Mouse (Mus musculus): Measurements from ENCODE around the gene Actl6a. TPM values are rescaled to one million over a fixed set of nuclear protein-coding genes. Genes with fewer than 3 reads are reported as not detected.

Gene Actl6a
- polyA plus RNA-seq, 1 experiment, result 9.8 TPM

- peaks cover 17% of the 10 kb centered on the region for H3K4me1 ChIP-seq
- H3K9me3 ChIP-seq, result no peaks in the 10 kb centered on the region
- TF ChIP-seq GATA1 (IDR thresholded peaks at IDR 0.05; ENCODE audit: borderline replicate concordance, low read length) (no peak), FLI1 (IDR thresholded peaks at IDR 0.05; ENCODE audit: low read length) (no peak)
- H3K4me3 ChIP-seq (replicated peaks), result no peak overlapping the region
- H3K27me3 ChIP-seq (replicated peaks), result no peaks in the 10 kb centered on the region
- H3K36me3 ChIP-seq (replicated peaks; ENCODE audit: low read length), result no peaks in the 10 kb centered on the region
Measured at GRCm38 (mm10) chr3:32669211-32669610, 36.9 kb upstream of the Actl6a start.

- peaks cover 17% of the 10 kb centered on the region for H3K4me1 ChIP-seq
- H3K4me3 ChIP-seq (replicated peaks), result no peak overlapping the region
- no peaks in the 10 kb centered on the region for H3K27me3 ChIP-seq (replicated peaks)
- no peaks in the 10 kb centered on the region for H3K9me3 ChIP-seq
- H3K36me3 ChIP-seq (replicated peaks; ENCODE audit: low read length), result no peaks in the 10 kb centered on the region
- TF ChIP-seq GATA1 (IDR thresholded peaks at IDR 0.05; ENCODE audit: borderline replicate concordance, low read length), result no peak
- TF ChIP-seq FLI1 (IDR thresholded peaks at IDR 0.05; ENCODE audit: low read length), result no peak
Measured at GRCm38 (mm10) chr3:32670196-32670595, 35.9 kb upstream of the Actl6a start.

GRCm38 (mm10) chr3:32673151-32673550 is 32.9 kb upstream of the Actl6a start:
- Histone ChIP-seq H3K27me3 (replicated peaks) (peaks cover 6% of the 10 kb centered on the region), H3K4me1 (peaks cover 30% of the 10 kb centered on the region), H3K9me3 (no peaks in the 10 kb centered on the region), H3K4me3 (replicated peaks) (no peak overlapping the region), H3K36me3 (replicated peaks; ENCODE audit: low read length) (no peaks in the 10 kb centered on the region)
- TF ChIP-seq FLI1 (IDR thresholded peaks at IDR 0.05; ENCODE audit: low read length) (no peak), GATA1 (IDR thresholded peaks at IDR 0.05; ENCODE audit: borderline replicate concordance, low read length) (no peak)

- Histone ChIP-seq H3K36me3 (replicated peaks; ENCODE audit: low read length) (no peaks in the 10 kb centered on the region), H3K27me3 (replicated peaks) (peaks cover 7% of the 10 kb centered on the region), H3K4me3 (replicated peaks) (no peak overlapping the region), H3K9me3 (no peaks in the 10 kb centered on the region), H3K4me1 (peaks cover 12% of the 10 kb centered on the region)
- TF ChIP-seq GATA1 (IDR thresholded peaks at IDR 0.05; ENCODE audit: borderline replicate concordance, low read length) (no peak; the same call in 2 of the 3 replicates), FLI1 (IDR thresholded peaks at IDR 0.05; ENCODE audit: low read length) (no peak)
Measured at GRCm38 (mm10) chr3:32676393-32676792, 29.7 kb upstream of the Actl6a start.

GRCm38 (mm10) chr3:32682910-32683531 is 23.1 kb upstream of the Actl6a start:
- peaks cover 10% of the 10 kb centered on the region for H3K27me3 ChIP-seq (replicated peaks)
- no peak for TF ChIP-seq GATA1 (IDR thresholded peaks at IDR 0.05; ENCODE audit: borderline replicate concordance, low read length)
- no peak for TF ChIP-seq FLI1 (IDR thresholded peaks at IDR 0.05; ENCODE audit: low read length)
- no peaks in the 10 kb centered on the region for H3K36me3 ChIP-seq (replicated peaks; ENCODE audit: low read length)
- peak overlapping the region; percentile 6 for H3K4me3 ChIP-seq (replicated peaks)
- no peaks in the 10 kb centered on the region for H3K9me3 ChIP-seq
- peaks cover 4% of the 10 kb centered on the region; the same call in 1 of the 2 replicates for H3K4me1 ChIP-seq

- Histone ChIP-seq H3K4me3 (replicated peaks) (no peak overlapping the region), H3K36me3 (replicated peaks; ENCODE audit: low read length) (no peaks in the 10 kb centered on the region), H3K4me1 (peaks cover 6% of the 10 kb centered on the region; the same call in 1 of the 2 replicates), H3K9me3 (no peaks in the 10 kb centered on the region), H3K27me3 (replicated peaks) (peaks cover 10% of the 10 kb centered on the region)
- TF ChIP-seq FLI1 (IDR thresholded peaks at IDR 0.05; ENCODE audit: low read length) (no peak), GATA1 (IDR thresholded peaks at IDR 0.05; ENCODE audit: borderline replicate concordance, low read length) (no peak)
Measured at GRCm38 (mm10) chr3:32684631-32685030, 21.5 kb upstream of the Actl6a start.

GRCm38 (mm10) chr3:32686537-32686936 is 19.6 kb upstream of the Actl6a start:
- no peaks in the 10 kb centered on the region for H3K36me3 ChIP-seq (replicated peaks; ENCODE audit: low read length)
- TF ChIP-seq FLI1 (IDR thresholded peaks at IDR 0.05; ENCODE audit: low read length), result no peak
- no peak for TF ChIP-seq GATA1 (IDR thresholded peaks at IDR 0.05; ENCODE audit: borderline replicate concordance, low read length)
- peaks cover 8% of the 10 kb centered on the region for H3K27me3 ChIP-seq (replicated peaks)
- peaks cover 16% of the 10 kb centered on the region; the same call in 1 of the 2 replicates for H3K4me1 ChIP-seq
- H3K4me3 ChIP-seq (replicated peaks), result no peak overlapping the region
- no peaks in the 10 kb centered on the region for H3K9me3 ChIP-seq

- Histone ChIP-seq H3K4me3 (replicated peaks) (no peak overlapping the region), H3K9me3 (no peaks in the 10 kb centered on the region), H3K27me3 (replicated peaks) (peaks cover 7% of the 10 kb centered on the region), H3K4me1 (peaks cover 16% of the 10 kb centered on the region; the same call in 1 of the 2 replicates), H3K36me3 (replicated peaks; ENCODE audit: low read length) (no peaks in the 10 kb centered on the region)
- TF ChIP-seq FLI1 (IDR thresholded peaks at IDR 0.05; ENCODE audit: low read length) (no peak), GATA1 (IDR thresholded peaks at IDR 0.05; ENCODE audit: borderline replicate concordance, low read length) (no peak)
Measured at GRCm38 (mm10) chr3:32687156-32687555, 18.9 kb upstream of the Actl6a start.

- TF ChIP-seq FLI1 (IDR thresholded peaks at IDR 0.05; ENCODE audit: low read length) (no peak), GATA1 (IDR thresholded peaks at IDR 0.05; ENCODE audit: borderline replicate concordance, low read length) (no peak)
- peaks cover 26% of the 10 kb centered on the region for H3K4me1 ChIP-seq
- no peak overlapping the region for H3K4me3 ChIP-seq (replicated peaks)
- H3K9me3 ChIP-seq, result no peaks in the 10 kb centered on the region
- H3K36me3 ChIP-seq (replicated peaks; ENCODE audit: low read length), result no peaks in the 10 kb centered on the region
- peaks cover 5% of the 10 kb centered on the region for H3K27me3 ChIP-seq (replicated peaks)
Measured at GRCm38 (mm10) chr3:32689567-32689999, 16.5 kb upstream of the Actl6a start.

- Histone ChIP-seq H3K36me3 (replicated peaks; ENCODE audit: low read length) (no peaks in the 10 kb centered on the region), H3K4me1 (peaks cover 30% of the 10 kb centered on the region), H3K4me3 (replicated peaks) (no peak overlapping the region), H3K27me3 (replicated peaks) (peaks cover 5% of the 10 kb centered on the region), H3K9me3 (no peaks in the 10 kb centered on the region)
- TF ChIP-seq FLI1 (IDR thresholded peaks at IDR 0.05; ENCODE audit: low read length) (no peak), GATA1 (IDR thresholded peaks at IDR 0.05; ENCODE audit: borderline replicate concordance, low read length) (no peak)
Measured at GRCm38 (mm10) chr3:32690008-32690407, 16.1 kb upstream of the Actl6a start.

Data from megakaryocyte, embryonic 14.5 days (primary cell).